Mouse (Mus musculus) kidney, postnatal 4 days (tissue): ENCODE measurements around the gene Kif3a.

Source experiments
- DNase-seq, 2 experiments: peaks; one replicate each; pipeline ENCODE4 v3.0.0; 2021; ENCODE audit warnings: mixed read lengths in 2 of 2

Gene Kif3a

GRCm38 (mm10) chr11:53567224-53568014 lies at the start of gene Kif3a:
Gene Kif3a (plus strand): TSS chr11:53567379.
- peak; percentile 96 to 97 for DNase-seq

DNA sequence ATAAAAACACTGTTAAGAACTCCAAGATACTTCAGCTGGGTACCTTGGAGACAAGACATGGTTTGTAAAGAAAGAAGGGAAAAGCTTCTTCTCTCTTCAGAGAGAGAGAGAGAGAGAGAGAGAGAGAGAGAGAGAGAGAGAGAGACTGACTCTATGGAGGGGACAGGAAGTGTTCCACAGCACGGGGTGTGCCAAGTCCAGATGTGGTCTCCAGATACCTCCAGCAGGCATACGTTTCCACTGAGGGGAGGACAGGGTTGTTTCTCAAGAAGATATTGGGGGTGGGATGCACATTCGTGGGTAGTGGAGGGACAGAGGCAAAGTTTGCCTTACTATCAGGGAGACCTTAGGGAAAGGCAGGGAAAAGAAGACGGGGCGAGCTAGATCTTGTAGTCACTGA lies 48.4 kb upstream of the Kif3a start:
- no peak for DNase-seq

DNA sequence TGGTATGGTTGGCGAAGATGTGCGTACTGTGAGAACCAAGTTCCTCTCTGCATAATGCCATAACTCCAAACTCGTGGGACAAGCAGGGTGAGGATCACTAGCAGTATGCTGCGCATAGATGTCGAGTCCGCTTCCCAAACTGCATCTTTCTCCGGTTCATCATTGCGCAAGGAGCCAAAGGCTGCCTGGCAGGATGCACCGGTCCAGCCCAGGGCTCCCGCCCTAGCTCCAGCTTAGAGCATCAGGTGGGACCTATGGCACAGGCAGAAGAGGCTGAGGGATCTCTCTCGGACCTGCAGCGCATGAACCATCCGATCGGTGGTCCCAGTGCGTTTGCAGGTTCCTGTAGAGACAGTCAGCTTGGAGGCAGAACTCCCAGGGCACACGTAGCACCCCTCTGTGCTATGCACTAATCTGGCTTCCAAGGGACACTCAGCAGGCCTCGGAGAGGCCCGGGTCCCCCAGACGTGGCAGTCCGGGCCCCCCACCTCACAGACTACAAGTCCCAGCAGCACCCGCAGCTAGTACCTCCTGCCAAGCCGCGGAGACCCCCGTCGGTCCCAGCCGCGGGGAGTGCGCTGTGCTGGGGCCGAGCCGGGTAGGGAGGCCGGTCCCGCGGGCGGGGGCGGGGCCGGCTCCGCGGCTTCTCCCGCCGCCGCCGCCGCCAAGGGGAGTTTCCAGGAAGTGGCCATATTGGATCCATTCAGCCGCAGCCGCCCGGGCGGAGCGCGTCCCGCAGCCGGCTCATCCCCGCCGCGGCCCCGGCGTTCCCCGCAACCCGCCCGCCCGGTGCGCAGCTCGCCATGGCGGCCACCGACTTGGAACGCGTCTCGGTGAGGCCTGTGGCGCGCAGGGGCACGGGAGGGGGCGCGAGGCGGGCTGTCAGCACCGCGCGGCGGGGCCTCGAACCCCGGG lies 47.7 kb upstream of the Kif3a start, which contains the start of gene Sept8:
Gene Sept8, plus strand, starts transcription at position 51 of the 915 bp plus-strand sequence.
- peak; percentile 68 to 80 for DNase-seq

DNA sequence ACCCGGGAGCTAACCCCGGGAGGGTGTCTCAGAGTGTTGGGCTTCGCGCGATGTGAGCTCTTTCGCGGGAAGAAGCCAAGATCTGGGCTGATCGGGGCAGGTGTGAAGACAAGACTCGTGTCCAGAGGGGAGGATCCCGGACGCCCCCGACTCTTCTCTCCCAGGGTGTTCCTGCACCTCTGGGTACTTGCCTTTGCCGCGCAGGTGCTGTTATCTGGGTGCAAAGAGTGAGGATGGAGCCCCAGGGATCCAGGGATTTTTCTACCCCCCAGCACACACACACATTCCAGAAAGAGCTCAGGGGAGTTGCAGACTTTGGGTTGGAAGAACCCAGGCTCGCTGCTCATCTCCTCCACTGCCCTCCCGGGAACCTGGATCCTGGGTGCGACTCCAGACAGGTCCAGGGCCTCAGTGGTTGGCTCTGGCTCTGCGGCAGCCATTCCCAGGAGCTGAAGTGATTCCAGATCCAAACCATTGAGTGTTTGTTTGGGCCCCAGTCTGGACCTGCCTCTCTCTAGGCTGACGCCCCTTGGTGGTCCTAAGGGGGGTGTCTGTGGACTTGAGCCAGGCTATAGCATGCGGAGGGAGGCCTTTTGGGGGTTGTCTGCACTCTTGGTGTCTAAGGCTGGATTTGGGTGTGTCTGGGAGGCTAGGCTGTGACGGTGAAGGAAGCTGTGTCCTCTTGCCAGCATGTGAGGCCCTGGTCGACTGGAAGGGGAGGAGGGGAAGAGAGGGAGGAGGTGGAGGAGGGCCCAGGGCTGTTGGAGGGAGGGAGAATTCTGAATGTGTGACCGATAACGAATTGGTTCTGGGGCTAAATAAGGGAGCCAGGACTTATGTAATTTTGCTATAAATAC lies 46.8 kb upstream of the Kif3a start:
- peak; percentile 50 to 65 for DNase-seq

GRCm38 (mm10) chr11:53521120-53521820 lies 45.9 kb upstream of the Kif3a start:
- peak; percentile 17 to 45 for DNase-seq

- DNase-seq: no peak
Observed at GRCm38 (mm10) chr11:53521821-53522131, 45.4 kb upstream of the Kif3a start.

GRCm38 (mm10) chr11:53522362-53522761 lies 44.8 kb upstream of the Kif3a start:
- no peak for DNase-seq

DNA sequence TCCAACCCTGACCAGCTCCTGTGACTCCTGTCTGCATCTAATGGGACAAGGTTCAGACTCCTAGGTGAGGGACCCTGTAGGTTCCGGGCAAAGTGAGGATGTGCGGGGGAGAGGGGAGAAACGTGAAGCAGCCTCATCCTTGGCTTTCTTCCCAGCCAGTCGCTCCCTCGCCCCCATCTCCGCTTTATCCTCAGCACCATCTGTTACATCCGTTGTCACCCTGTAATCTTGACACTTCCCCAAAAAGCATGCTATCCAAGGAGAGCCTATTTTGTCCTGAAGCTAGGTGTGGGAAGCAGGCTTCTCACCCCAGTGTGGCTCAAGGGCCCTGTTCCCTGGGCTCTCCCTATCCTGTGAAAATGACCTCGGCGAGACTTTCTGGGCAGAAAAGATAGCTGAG lies 44.2 kb upstream of the Kif3a start:
- no peak for DNase-seq

GRCm38 (mm10) chr11:53523545-53524405 lies 43.4 kb upstream of the Kif3a start:
- no peak for DNase-seq

- DNase-seq: peak in 1 of 2 experiments; percentile 36
Observed at GRCm38 (mm10) chr11:53524905-53525304, 42.3 kb upstream of the Kif3a start.

GRCm38 (mm10) chr11:53525461-53525860 lies 41.7 kb upstream of the Kif3a start:
- peak in 1 of 2 experiments; percentile 41 for DNase-seq

DNA sequence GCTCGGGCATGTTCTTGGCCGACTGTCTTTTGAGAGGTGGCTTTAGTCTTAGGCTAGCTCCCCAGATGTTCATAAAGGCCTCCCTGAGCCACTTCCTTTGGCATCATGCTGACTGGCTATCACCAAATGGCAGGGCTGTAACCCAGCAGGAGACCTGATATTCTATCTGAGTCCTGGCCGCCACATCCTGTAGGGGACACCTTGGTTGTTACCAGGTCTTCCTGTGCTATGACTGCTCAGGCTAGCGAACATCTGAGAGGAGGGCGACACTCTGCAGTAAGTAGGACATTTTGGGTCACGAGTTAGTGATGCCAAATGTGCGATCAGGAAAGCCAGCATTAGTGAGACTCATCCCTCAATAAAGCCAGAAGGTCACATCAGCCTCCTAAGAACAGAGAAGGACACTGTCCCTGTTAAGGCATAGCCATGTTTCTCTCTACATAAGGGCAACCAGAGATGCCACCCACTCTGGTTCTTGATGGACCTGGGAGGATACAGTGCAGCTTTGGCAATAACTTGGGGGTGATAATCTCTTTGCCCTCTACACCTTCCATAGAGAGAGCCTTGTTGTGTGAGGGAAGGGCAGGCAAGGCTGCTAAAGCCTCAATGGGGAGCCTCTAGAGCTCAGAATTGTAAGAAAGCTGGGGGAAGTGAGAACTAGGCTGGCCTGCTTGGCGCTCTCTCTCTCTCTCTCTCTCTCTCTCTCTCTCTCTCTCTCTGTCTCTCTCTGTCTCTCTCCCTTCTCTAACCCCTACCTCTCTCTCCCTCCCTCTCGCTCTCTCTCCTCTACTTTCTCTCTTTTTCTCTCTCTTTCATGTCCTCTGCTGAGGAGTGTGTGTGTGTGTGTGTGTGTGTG lies 38.6 kb upstream of the Kif3a start:
- no peak for DNase-seq

- peak; percentile 59 to 68 for DNase-seq
Observed at GRCm38 (mm10) chr11:53529253-53529557, 38.0 kb upstream of the Kif3a start.

DNA sequence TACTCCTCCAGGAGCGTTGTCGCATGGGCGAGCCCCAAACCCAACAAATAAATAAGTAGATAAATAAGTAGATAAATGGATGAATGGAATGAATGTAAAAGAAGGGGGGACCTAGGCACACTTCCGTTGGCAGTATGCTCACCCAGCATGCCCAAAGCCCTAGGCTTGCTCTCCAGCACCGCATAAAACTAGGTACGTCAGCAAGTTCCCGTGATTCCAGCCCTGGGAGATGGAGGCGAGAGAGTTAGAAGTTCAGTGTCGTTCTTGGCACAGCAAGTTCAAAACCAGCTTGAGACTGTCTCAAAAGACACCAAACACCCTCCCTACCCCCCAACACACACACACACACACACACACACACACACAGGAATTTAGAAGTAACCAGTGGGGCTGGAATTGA lies 37.2 kb upstream of the Kif3a start:
- DNase-seq: no peak

- no peak for DNase-seq
Observed at GRCm38 (mm10) chr11:53531578-53532230, 35.5 kb upstream of the Kif3a start.

DNA sequence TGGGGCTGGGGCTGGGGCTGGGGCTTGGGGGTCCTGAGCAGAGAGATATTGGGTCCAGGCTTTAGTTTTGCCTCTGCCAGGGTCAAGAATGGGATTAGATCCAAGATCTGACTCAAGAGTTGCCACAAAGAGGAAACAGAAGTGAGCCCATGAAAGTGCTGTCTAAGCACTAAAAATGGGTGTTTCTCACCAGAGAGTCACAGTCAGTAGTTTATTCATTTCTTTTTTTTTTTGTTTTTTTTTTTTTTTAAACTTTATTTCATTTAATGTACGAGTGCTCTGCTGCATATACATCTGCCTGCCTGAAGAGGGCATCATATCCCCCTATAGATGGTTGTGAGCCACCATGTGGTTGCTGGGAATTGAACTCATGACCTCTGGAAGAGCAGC lies 35.0 kb upstream of the Kif3a start:
- no peak for DNase-seq

DNA sequence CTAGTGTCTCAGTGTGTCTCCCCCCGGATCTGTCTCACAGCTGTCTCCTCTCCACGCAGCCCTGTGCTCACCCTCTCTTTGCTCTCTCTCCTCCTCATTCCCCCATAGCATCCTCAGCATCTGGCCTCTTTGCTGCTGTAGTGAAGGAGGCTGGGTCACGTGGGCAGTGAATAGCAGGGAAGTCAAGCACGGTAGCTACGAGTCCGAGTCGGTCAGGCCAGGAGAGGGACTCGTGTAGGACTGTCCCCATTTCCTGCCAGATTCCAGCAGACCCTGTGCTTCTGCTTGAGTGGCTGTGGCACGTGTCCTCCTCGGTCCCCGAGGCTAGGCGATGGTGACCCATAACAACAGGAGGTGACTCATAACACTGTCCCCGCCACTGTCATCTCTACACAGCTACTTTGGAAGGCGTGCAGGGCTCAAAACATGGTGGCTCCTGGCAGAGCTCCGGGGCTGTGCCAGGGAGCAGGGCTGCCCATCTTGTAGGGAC lies 28.1 kb upstream of the Kif3a start:
- DNase-seq: peak in 1 of 2 experiments; percentile 21

GRCm38 (mm10) chr11:53540394-53540793 lies 26.8 kb upstream of the Kif3a start:
- no peak for DNase-seq

DNA sequence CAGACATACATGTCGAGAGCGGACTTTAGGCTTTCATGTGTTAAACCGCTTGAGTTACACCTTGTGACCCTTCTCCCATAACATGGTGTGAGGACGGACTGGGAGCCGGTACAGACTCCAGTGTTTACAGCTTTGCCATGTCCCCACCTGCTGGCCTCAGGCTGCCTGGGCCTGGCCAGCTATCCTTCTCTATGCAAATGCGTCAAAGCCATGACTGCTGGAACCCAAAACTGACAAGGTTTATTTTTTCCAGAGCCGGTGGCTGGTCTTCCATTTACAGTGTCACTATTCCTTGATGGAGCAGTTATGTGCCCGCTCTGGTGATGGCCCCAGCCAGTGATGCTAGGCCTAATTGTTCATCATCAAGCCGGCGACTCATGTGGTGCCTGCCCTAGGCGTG lies 26.0 kb upstream of the Kif3a start:
- DNase-seq: no peak

DNA sequence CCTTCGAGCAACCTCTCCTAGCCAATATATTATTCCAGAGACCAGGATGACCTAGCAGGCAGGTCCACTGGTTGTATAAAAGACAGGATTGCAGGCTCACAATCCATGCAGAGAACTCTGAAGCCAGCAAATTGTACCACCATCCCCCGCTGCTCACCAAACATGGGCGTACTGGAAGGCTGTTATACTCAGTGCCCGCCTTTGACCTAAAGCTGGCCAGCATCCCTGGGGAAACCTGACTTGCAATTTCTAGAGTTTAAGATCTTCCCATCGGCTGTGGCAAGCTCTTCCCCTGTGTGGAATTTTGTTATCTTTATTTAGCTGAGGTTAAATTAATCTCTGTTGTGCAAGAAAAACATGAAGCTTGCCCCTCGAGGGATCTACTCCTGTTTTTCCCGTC lies 24.2 kb upstream of the Kif3a start:
- DNase-seq: no peak
